Mouse (Mus musculus) CD4-positive, CD25-positive, alpha-beta regulatory T cell, adult 9 weeks (primary cell): ENCODE results near the gene Dynlt1c. TPM values are rescaled to one million over a fixed set of nuclear protein-coding genes. Genes with fewer than 3 reads are reported as not detected.

ENCODE experiments used
- polyA plus RNA-seq: library from polyadenylated mRNA; unstranded; fragments of 100-300 nt; shearing (Covaris generic); gene quantifications from one replicate; pipeline ENCODE4 v1.2.1, GENCODE M21; 2017

Dynlt1c gene
- polyA plus RNA-seq, result 50.6 TPM

GRCm38 (mm10) chr17:6601204-6601911 is at the start of gene Dynlt1c:
Dynlt1c (plus strand) TSS chr17:6601671.

DNA sequence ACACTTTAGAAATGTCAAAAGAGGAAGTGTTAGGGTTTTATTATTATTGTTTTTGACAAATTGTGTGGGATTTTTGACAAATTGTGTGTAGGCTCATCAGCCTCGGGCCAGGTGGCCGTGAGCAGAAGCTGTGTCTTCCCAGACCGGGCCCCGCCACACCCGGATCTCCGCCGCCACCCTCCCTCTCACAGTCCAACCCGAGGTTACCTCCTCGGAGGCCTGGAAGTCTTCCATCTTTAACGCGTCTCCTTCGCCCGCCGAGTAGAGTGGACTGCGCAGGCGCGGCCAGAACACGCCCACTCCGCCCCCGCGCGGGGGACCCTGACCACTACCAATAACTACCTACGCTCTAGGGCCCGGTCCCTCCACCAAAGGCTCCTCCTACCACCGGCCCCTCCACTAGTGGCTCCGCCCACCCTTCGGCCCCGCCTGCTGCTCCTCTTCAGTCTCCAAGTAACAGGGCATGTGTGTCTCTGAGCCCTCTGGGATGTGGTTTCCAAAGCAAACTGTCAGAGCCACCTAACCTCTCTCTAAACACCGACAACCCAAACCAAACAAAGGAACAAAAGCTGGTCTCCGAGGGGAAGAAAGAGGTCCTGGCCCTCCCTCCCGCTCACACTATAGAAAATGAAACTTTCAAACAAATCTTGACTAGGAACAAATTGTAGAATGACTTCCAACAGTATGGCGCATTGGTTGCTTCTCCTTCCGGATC is 54.3 kb downstream of the Dynlt1c start, which contains the start of gene Dynlt1f:
Gene Dynlt1f, minus strand, starts transcription at position 334 of the 715 bp plus-strand sequence.

GRCm38 (mm10) chr17:6658801-6659200 is 57.3 kb downstream of the Dynlt1c start, which contains the start of gene Sytl3:
Sytl3 (plus strand) TSS chr17:6659093.

Other genes starting within 250 kb of the Dynlt1c start
- gene Dynlt1b, start 171.6 kb upstream of the Dynlt1c start, polyA plus RNA-seq, result 161 TPM
- 76.0 TPM for gene Dynlt1f, start 54.2 kb downstream of the Dynlt1c start, polyA plus RNA-seq
- gene Sytl3, start 57.4 kb downstream of the Dynlt1c start, polyA plus RNA-seq, result 3.9 TPM
- 404 TPM for gene Ezr, start 181.1 kb downstream of the Dynlt1c start, polyA plus RNA-seq